Mouse (Mus musculus): ENCODE data around the gene Lag3.
"Not testable (repeated sequence)": the region's sequence is repeated elsewhere in the genome, so short reads cannot be mapped to it uniquely, and the experiment has no call there.

Gene Lag3

GRCm38 (mm10) chr6:124900056-124900800, 11.3 kb downstream of the Lag3 start:
- DNase-seq (ENCODE audit: low spot score): peak; percentile 64

DNA sequence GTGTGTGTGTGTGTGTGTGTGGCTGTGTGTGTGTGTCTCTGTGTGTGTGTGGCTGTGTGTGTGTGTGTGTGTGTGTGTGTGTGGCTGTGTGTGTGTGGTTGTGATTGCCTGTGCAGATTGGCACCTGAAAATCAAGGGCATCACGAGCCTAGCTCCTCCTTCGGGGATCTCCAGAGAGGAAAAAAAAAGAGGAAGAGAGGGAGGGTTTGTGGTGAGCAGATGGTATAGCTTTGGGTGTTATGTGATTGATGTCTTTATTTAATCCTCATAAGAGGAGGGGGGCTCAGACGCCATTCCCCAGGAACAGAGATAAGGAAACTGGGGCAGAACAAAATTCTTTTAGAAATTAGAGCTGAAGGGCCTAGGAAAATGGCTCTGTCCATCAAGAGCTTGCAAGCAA, 13.1 kb downstream of the Lag3 start:
- peak; percentile 65 for DNase-seq (ENCODE audit: low spot score)

DNA sequence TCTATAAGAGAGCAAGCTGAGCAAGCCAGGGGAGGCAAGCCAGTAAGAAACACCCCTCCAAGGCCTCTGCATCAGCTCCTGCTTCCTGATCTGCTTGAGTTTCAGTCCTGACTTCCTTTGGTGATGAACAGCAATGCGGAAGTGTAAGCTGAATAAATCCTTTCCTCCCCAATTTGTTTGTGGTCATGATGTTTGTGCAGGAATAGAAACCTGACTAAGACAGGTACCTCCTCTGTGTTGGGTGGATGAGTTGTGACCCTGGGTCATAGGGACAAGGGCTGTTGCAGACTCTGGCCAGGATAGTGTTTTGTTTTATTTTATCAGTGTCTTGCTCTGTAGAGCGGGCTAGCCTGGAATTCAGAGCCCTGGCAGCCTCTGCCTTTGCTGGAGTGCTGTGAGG, 17.4 kb downstream of the Lag3 start:
- not testable (repeated sequence) for DNase-seq (ENCODE audit: low spot score)

- DNase-seq (ENCODE audit: low spot score): no peak
Observed at GRCm38 (mm10) chr6:124890997-124891396, 20.5 kb downstream of the Lag3 start.

DNA sequence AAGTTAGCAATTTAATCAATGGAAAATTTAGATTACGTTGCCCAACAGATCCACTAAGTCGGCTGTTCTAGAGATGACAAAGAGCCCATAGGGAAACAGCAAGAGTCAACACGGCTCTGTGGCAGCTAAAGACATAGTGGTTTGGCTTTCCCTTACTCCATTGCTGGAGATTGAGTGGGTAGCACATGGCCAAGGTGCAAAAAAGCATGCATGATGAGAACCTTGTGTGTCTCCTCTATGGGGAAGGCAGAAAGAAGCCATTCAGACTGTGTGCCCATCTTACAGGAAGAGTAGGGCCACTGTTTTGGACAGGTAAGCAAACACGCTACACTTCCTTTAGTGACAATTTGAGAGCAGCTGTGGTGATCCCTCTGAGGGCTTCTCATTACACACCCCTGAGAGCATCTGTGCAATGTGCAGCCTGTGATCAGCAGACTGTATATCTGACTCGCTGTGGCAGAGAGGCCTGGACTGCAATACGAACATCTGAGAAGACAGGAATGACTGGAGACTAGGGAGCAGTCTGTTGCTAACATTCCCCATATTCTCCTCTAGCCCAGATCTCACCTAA, 22.9 kb downstream of the Lag3 start:
- DNase-seq (ENCODE audit: low spot score): no peak

GRCm38 (mm10) chr6:124887986-124888385, 23.5 kb downstream of the Lag3 start, which contains the start of gene Cd4:
Gene Cd4 (minus strand): TSS chr6:124888221.
- DNase-seq (ENCODE audit: low spot score): peak; percentile 28

DNA sequence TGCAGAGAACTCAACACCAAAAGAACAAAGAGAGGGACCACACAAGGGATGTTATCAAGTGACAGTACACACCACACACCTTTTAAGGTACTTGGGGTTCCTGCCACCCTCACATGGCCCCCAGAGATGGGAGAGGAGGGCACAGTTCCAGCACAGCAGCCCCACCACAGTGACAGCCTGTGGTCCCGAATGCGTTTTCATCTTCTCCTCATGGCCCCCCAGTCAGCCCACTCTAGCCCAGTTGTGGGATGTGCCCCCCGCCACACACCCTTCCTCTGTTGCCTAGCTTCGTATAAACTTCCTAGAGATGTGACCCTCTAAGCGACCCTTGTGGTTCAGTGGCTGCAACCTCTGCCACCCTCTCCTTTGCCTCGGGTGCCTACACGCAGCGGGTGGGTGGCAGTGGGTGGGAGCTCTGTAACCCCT, 25.5 kb downstream of the Lag3 start:
- DNase-seq (ENCODE audit: low spot score): peak; percentile 69

DNA sequence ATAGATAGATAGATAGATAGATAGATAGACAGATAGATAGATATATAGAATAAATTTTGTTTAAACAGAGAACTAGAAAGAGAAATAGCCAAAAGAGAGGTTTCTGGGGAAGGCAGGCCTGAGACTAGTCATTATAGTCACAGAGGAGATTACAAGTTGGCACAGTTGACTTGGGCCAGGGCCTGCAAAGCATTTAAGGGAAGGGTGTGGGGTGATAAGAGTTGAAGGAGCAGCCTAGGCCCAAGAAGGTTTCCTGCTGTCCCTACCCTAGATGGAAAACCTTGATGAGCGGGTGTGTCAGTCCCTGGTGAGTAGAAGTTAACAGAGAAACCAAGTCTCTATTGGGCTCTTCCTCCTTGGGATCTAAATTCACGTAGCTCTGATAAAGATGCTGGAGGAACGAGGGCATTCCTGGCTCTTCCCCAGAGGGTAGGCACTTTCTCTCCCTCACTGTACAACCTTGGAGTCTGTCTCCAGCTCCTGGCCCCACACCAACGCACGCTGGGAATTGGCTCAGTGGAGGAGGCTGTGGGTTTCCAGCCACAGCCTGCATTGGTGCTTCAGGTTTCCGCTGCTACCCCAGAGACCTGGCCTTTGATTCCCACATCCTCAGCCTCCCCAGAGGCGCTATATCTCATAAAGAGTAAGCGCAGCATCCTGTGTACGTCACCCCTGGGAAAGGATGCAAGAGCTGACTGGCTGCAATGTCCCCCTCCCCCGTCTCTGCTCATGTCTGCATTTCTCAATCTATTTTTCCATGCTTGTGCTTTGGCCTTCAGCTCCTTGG, 26.6 kb downstream of the Lag3 start:
- DNase-seq (ENCODE audit: low spot score): peak; percentile 90

DNA sequence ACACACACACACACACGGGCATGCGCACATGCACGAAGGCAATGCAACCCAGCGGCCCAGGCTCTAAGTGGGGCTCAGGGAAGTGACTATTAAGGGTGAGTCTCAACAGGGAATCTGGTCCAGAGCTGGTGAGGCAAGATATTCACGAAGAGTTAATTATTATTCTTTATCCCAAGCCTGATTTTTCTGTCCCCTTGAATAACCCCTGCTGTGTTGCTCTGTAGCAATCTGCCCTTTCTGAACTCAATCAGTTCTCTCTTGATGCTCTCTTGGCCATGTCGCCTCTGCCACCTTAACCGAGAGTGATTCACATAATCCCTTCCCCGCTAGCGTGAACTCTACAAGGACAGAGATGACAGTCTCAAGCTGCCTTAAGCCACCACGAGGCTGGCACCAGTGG, 28.2 kb downstream of the Lag3 start:
- DNase-seq (ENCODE audit: low spot score): no peak

DNA sequence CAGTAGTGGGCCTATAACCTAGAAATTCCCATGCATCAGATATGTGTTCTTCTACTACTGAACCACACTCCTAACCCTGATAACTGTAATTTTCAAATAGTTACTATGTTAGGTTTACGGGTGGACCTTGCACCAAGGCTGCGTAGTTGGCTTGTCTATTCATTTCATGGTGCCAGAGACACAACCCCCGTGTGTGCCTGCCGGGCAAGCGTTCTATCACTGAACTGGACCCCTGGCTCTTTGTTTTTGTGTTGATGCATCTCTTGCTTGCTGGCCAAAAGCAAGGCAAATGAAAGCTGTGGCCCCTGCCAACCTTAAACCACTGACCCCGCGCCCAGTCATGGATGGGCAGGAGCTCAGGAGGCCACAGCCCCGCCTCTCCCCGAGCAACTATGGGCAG, 29.7 kb downstream of the Lag3 start:
- no peak for DNase-seq (ENCODE audit: low spot score)

- DNase-seq (ENCODE audit: low spot score): no peak
Observed at GRCm38 (mm10) chr6:124879390-124879789, 32.1 kb downstream of the Lag3 start.

DNA sequence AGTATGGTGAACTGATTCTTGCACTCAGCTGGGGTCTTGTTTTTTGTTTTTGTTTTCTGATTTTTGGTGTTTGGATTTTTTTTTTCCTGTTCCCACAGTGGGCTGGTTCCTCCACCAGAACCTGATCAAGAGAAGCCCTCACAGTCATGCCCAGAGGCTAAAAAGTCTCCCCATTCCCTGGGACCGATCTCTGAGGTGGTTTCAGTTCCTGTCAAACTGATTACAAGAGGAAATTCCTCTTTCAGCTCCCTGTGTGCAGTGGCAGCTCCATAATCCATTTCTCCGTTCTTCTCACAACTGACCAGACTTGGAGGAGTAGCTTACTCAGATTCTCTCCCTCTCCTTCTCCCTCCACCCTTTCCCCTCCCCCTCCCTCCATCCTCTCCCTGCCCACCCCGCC, 37.2 kb downstream of the Lag3 start:
- DNase-seq (ENCODE audit: low spot score): no peak

- DNase-seq (ENCODE audit: low spot score): no peak
Observed at GRCm38 (mm10) chr6:124866560-124866959, 44.9 kb downstream of the Lag3 start.

- no peak for DNase-seq (ENCODE audit: low spot score)
Observed at GRCm38 (mm10) chr6:124865766-124866362, 45.6 kb downstream of the Lag3 start.

DNA sequence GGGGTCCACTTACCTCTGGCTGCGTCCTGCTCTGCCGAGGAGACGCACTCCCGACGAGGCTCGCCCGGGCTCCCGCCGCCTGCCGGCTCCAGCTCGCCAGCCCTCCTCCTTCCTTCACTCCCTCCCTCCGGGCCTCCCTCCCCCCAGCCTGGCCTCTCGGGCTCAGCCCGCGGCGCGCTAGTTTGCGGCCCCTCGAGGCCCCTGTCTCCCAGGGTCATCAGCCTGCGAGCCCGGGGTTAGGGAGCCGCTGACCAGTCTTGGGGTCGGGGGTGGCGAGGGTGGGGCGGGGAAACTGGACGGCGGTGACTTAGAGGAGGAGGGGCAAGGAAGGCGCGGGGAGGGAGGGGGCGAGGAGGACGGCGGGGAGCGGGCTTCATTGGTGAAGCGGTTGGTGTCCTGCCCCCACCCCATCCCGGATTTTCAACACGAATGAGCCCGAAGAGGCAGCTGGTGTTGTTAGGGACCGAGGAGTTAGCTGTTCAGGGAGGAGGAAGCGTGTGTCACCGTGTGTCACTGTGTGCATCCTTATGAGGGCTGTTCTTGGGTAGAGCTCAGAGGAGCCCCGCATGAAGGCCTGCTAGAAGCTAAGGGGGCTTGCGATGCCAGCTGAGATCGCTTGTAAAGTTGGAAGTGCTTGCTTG, 47.7 kb downstream of the Lag3 start, which contains the start of gene Gpr162:
Gene Gpr162 (minus strand): TSS at position 326 of the 641 bp plus-strand sequence.
- peak; percentile 48 for DNase-seq (ENCODE audit: low spot score)

GRCm38 (mm10) chr6:124863125-124863657, 48.3 kb downstream of the Lag3 start:
- no peak for DNase-seq (ENCODE audit: low spot score)

GRCm38 (mm10) chr6:124862406-124863124, 48.9 kb downstream of the Lag3 start:
- no peak for DNase-seq (ENCODE audit: low spot score)

DNA sequence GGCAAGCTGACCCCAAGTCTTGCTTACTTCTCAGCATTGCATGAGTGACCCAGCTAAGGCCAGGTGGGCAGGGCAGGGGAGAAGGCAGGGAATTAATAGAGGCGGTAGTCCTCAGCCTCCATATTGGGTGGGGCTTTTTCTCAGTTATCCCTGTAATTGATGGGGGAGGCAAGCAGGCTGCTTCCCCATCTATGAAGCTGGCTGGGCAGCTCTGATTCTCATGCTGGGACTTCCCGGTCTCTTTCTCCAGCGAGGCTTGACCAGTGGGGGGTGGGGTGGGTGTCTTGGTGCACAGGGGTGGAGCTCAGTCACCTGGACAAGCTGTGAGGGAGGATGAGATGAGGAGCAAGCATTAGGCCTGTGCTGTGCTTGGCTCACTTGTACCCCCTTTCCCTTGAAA, 49.7 kb downstream of the Lag3 start:
- no peak for DNase-seq (ENCODE audit: low spot score)

GRCm38 (mm10) chr6:124861266-124861665, 50.2 kb downstream of the Lag3 start:
- no peak for DNase-seq (ENCODE audit: low spot score)

DNA sequence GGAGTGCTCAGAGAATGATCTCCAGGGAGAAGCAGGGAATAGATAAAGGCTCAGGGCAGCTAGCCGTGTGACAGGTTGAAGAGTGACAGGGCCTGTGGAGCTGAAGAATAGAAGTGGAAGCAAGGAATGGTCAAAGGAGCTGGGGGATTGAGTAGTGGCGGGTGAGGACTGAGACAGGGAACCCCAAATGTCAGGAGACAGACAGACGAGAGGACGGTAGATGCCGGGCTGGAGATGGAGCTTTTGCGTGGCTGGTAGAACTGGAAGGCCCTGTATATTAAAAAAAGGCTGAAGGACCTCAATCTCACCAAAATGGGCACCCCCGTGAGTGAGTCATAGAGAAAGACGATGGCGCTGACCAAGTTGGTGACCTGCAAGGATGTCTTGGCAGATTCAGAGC, 51.0 kb downstream of the Lag3 start:
- no peak for DNase-seq (ENCODE audit: low spot score)

DNA sequence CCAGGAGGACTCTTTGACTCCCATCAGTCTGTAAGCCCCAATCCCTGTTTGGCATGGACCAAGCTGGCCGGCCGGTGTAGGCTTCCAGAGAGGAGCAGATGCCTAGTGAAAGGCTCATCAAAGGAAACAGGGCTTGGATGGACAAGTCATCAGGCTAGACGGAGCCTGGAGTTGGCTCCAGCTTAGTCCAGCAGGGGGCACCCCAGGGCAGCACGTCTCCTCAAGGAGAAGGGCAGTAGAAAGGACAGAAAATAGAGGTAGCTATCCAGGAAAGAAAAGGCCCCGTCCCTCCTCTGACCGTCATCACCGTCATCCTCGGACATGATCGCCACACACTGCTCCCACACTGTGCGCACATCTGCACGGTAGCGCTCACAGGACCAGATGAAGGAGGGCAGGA, 51.8 kb downstream of the Lag3 start:
- DNase-seq (ENCODE audit: low spot score): peak; percentile 79

Measured in T-cell, adult 2 months (primary cell).